Mouse (Mus musculus): ENCODE data around the gene Dnajb6.
"Not testable (repeated sequence)": the region's sequence is repeated elsewhere in the genome, so short reads cannot be mapped to it uniquely, and the experiment has no call there.

The Dnajb6 gene

GRCm38 (mm10) chr5:29735557-29736061, at the start of gene Dnajb6, which contains the start of gene Gm5129:
Gene Dnajb6 (plus strand): TSS chr5:29735688.
Gene Gm5129 (minus strand): TSS chr5:29735936.
- peak; percentile 99 for DNase-seq

GRCm38 (mm10) chr5:29687671-29688070, 47.8 kb upstream of the Dnajb6 start:
- no peak for DNase-seq

GRCm38 (mm10) chr5:29688352-29688751, 47.1 kb upstream of the Dnajb6 start:
- DNase-seq: no peak

GRCm38 (mm10) chr5:29698493-29698892, 37.0 kb upstream of the Dnajb6 start:
- DNase-seq: no peak

GRCm38 (mm10) chr5:29699520-29700202, 35.8 kb upstream of the Dnajb6 start:
- DNase-seq: peak; percentile 12

- no peak for DNase-seq
Measured at GRCm38 (mm10) chr5:29707241-29707640, 28.2 kb upstream of the Dnajb6 start.

GRCm38 (mm10) chr5:29708258-29708657, 27.2 kb upstream of the Dnajb6 start:
- DNase-seq: no peak

- DNase-seq: no peak
Measured at GRCm38 (mm10) chr5:29711631-29712030, 23.9 kb upstream of the Dnajb6 start.

GRCm38 (mm10) chr5:29712906-29713305, 22.6 kb upstream of the Dnajb6 start:
- no peak for DNase-seq

- no peak for DNase-seq
Measured at GRCm38 (mm10) chr5:29721159-29721558, 14.3 kb upstream of the Dnajb6 start.

- no peak for DNase-seq
Measured at GRCm38 (mm10) chr5:29725369-29725768, 10.1 kb upstream of the Dnajb6 start.

- not testable (repeated sequence) for DNase-seq
Measured at GRCm38 (mm10) chr5:29726070-29726469, 9.4 kb upstream of the Dnajb6 start.

GRCm38 (mm10) chr5:29734831-29735510, 517 bp upstream of the Dnajb6 start:
- no peak for DNase-seq

- DNase-seq: no peak
Measured at GRCm38 (mm10) chr5:29736073-29736900, 799 bp downstream of the Dnajb6 start.

GRCm38 (mm10) chr5:29736942-29737341, 1.5 kb downstream of the Dnajb6 start:
- no peak for DNase-seq

- DNase-seq: no peak
Measured at GRCm38 (mm10) chr5:29737471-29737870, 2.0 kb downstream of the Dnajb6 start.

GRCm38 (mm10) chr5:29738076-29738475, 2.6 kb downstream of the Dnajb6 start:
- no peak for DNase-seq

GRCm38 (mm10) chr5:29740651-29741050, 5.2 kb downstream of the Dnajb6 start:
- no peak for DNase-seq

- no peak for DNase-seq
Measured at GRCm38 (mm10) chr5:29741093-29741492, 5.6 kb downstream of the Dnajb6 start.

GRCm38 (mm10) chr5:29747661-29748060, 12.2 kb downstream of the Dnajb6 start:
- no peak for DNase-seq

GRCm38 (mm10) chr5:29751306-29751705, 15.8 kb downstream of the Dnajb6 start:
- DNase-seq: no peak

- DNase-seq: no peak
Measured at GRCm38 (mm10) chr5:29752894-29753293, 17.4 kb downstream of the Dnajb6 start.

- DNase-seq: no peak
Measured at GRCm38 (mm10) chr5:29759318-29759717, 23.8 kb downstream of the Dnajb6 start.
